Mouse (Mus musculus) heart, adult 2 months (tissue): ENCODE data around the gene Tmem268. TPM values are rescaled to one million over a fixed set of nuclear protein-coding genes. Genes with fewer than 3 reads are reported as not detected.

Source experiments
- DNase-seq, 2 experiments: peaks; one replicate each; pipeline ENCODE4 v3.0.0; 2021
- H3K27ac ChIP-seq: fragments of 200-600 bp; 2 replicates; pipeline ENCODE4 v1.8.1; 2022
- H3K27me3 ChIP-seq: fragments of 200-500 bp; 2 replicates; pipeline ENCODE4 v1.6.1; 2012; ENCODE audit warnings: mild to moderate bottlenecking, low read length, inconsistent platforms, mixed read lengths; ENCODE audit not compliant: control insufficient read depth, insufficient read depth
- H3K36me3 ChIP-seq: fragments of 200-500 bp; 2 replicates; pipeline ENCODE4 v1.6.1; 2012; ENCODE audit warnings: low read length, inconsistent platforms; ENCODE audit not compliant: control insufficient read depth, insufficient read depth
- H3K4me1 ChIP-seq: fragments of 200-500 bp; 2 replicates; pipeline ENCODE4 v1.6.1; 2011; ENCODE audit warnings: low read length; ENCODE audit not compliant: control insufficient read depth, insufficient read depth
- H3K4me3 ChIP-seq: fragments of 200-600 bp; 2 replicates; pipeline ENCODE4 v1.8.1; 2022
- H3K79me2 ChIP-seq: fragments of 200-500 bp; replicated peaks from 2 replicates; pipeline ENCODE4 v1.6.1; 2012; ENCODE audit warnings: mild to moderate bottlenecking, inconsistent platforms, low read length, moderate library complexity, mixed read lengths; ENCODE audit not compliant: control insufficient read depth, insufficient read depth
- H3K9ac ChIP-seq: fragments of 200-500 bp; 2 replicates; pipeline ENCODE4 v1.6.1; 2012; ENCODE audit warnings: low read depth, mild to moderate bottlenecking, control low read depth, inconsistent platforms, low read length, mixed read lengths
- CTCF ChIP-seq: fragments of 200-600 bp; IDR thresholded peaks from 2 replicates; pipeline ENCODE4 v1.8.1; 2022; ENCODE audit warnings: antibody characterized with exemption, mild to moderate bottlenecking, moderate library complexity
- EP300 ChIP-seq: fragments of 200-500 bp; IDR thresholded peaks from 2 replicates; pipeline ENCODE4 v1.6.1; 2011; ENCODE audit warnings: low read depth, low read length, control low read depth; ENCODE audit not compliant: insufficient read depth
- POLR2A ChIP-seq: fragments of 200-500 bp; IDR thresholded peaks from 2 replicates; pipeline ENCODE4 v1.6.1; 2011; ENCODE audit warnings: mild to moderate bottlenecking, low read depth, low read length, control low read depth; ENCODE audit not compliant: insufficient read depth
- WGBS: fragments of 180-500 bp; shearing (Covaris S2); methylation state at CpG from one replicate; pipeline ENCODE4 v1.1.7; 2018; 5-methylcytosine and 5-hydroxymethylcytosine counted together
- intact Hi-C: fragments of 180-260 bp; cut with DNase I; formaldehyde crosslinking; loops from one replicate; pipeline ENCODE4 v1.15.1; 2025
- polyA plus RNA-seq: library from polyadenylated mRNA; depleted of rRNA; stranded (reverse); fragments of >200 nt; gene quantifications from 2 replicates; pipeline ENCODE4 v1.2.3, GENCODE M21; 2012
- total RNA-seq, 2 experiments: library from RNA; stranded (reverse); gene quantifications; 2 replicates each; pipeline ENCODE4 v1.2.3; 2021

Tmem268 gene
- total and polyA plus RNA-seq, 3 experiments, result 8.3 to 11.0 (median 10.9) TPM

DNA sequence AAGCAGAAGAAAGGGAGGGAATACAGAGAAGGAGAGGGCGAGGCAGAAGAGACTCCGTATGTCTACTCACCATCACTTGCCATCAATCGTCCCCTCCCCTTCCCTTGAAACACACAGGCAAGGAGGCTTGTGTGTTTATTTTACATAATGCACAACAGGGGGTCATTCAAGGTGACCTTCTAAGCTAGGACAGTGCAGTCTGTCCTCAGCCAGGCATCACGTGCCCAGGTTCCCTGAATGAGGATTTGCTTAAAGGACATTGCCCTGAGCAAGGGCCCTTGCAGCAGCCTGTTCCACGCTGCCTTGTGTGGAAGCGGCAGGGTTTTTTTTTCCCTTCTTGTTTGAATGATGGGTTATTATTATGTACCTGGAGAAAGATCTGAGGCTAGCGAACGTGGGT lies 33.1 kb upstream of the Tmem268 start:
- 82% methylated on average over 8 of the region's 8 CpGs for WGBS
- Histone ChIP-seq H3K36me3 (no peaks in the 10 kb centered on the region), H3K4me3 (no peak overlapping the region), H3K27me3 (no peaks in the 10 kb centered on the region), H3K27ac (no peak overlapping the region), H3K79me2 (no peaks in the 10 kb centered on the region), H3K4me1 (no peaks in the 10 kb centered on the region), H3K9ac (no peak overlapping the region)
- intact Hi-C loops, result no loop called here
- DNase-seq, result no peak
- TF ChIP-seq CTCF, result no peak
- no peak for TF ChIP-seq EP300
- TF ChIP-seq POLR2A, result no peak

GRCm38 (mm10) chr4:63528946-63529345 lies 29.6 kb upstream of the Tmem268 start:
- H3K9ac ChIP-seq, result no peak overlapping the region
- no peaks in the 10 kb centered on the region for H3K27me3 ChIP-seq
- no peaks in the 10 kb centered on the region for H3K36me3 ChIP-seq
- intact Hi-C loops, result no loop called here
- 55% methylated on average over 6 of the region's 6 CpGs for WGBS
- TF ChIP-seq CTCF, result no peak
- no peak for TF ChIP-seq EP300
- no peak for TF ChIP-seq POLR2A
- no peak for DNase-seq
- H3K4me1 ChIP-seq, result no peaks in the 10 kb centered on the region
- H3K79me2 ChIP-seq, result no peaks in the 10 kb centered on the region
- no peak overlapping the region for H3K4me3 ChIP-seq
- no peak overlapping the region for H3K27ac ChIP-seq

DNA sequence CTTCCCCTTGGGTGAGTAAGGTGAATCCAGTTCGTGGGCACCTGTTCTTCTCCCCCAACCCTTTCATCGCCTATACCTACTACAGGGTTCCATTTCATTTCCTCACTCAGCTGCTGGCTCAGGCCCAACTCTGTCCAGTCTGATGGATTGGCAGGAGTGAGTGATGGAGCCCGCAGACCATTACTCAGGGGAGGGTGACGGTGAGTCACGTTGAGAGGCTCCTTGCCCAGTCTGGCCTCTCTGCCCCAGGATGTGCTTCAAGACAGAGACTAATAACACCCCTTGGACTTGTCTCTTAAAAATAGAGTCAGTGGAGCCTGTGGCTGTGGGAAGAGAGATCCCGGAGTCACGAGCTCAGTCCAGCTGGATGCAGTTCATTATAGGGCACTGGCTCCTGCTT lies 28.2 kb upstream of the Tmem268 start:
- H3K27me3 ChIP-seq, result no peaks in the 10 kb centered on the region
- H3K4me3 ChIP-seq, result no peak overlapping the region
- DNase-seq, result no peak
- 75% methylated on average over 7 of the region's 7 CpGs for WGBS
- no peaks in the 10 kb centered on the region for H3K79me2 ChIP-seq
- TF ChIP-seq CTCF (no peak), POLR2A (no peak), EP300 (no peak)
- no peak overlapping the region for H3K27ac ChIP-seq
- intact Hi-C loops, result no loop called here
- no peaks in the 10 kb centered on the region for H3K36me3 ChIP-seq
- H3K4me1 ChIP-seq, result no peaks in the 10 kb centered on the region
- H3K9ac ChIP-seq, result no peak overlapping the region

GRCm38 (mm10) chr4:63537602-63538001 lies 21.0 kb upstream of the Tmem268 start:
- no peaks in the 10 kb centered on the region for H3K79me2 ChIP-seq
- H3K36me3 ChIP-seq, result peaks cover 2% of the 10 kb centered on the region; the same call in 1 of the 2 replicates
- 90% methylated on average over 4 of the region's 4 CpGs for WGBS
- H3K4me3 ChIP-seq, result no peak overlapping the region
- no peak overlapping the region for H3K27ac ChIP-seq
- H3K9ac ChIP-seq, result no peak overlapping the region
- peaks cover 2% of the 10 kb centered on the region; the same call in 1 of the 2 replicates for H3K4me1 ChIP-seq
- H3K27me3 ChIP-seq, result no peaks in the 10 kb centered on the region
- TF ChIP-seq EP300 (no peak), POLR2A (no peak), CTCF (no peak)
- intact Hi-C loops, result no loop called here
- no peak for DNase-seq

DNA sequence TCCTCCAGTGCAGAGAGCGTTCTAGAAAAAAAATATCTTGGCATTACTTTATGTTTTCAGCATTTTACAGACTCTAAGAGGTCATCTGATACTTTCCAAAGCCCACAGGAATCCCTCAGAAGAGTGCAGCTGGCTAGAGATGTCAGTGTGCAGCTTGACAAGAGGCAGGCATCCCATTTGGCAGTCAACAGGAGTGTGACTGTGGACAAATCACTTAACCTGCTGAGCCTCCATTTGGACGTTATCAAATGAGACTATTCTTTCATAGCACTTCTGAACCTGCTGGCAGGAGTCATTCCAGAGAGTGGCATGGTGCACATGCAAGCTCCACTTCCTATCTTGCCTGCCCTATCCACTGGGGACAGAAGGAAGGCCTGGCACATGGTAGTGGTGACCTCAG lies 16.4 kb upstream of the Tmem268 start:
- WGBS, result 22% methylated on average over 2 of the region's 2 CpGs
- DNase-seq, result peak; percentile 59 to 79
- Histone ChIP-seq H3K79me2 (no peaks in the 10 kb centered on the region; the same call in 1 of the 2 replicates), H3K36me3 (peaks cover 13% of the 10 kb centered on the region), H3K4me1 (peaks cover 10% of the 10 kb centered on the region), H3K4me3 (no peak overlapping the region), H3K27me3 (no peaks in the 10 kb centered on the region), H3K27ac (peak overlapping the region; percentile 77), H3K9ac (no peak overlapping the region)
- TF ChIP-seq CTCF (no peak), EP300 (peak; percentile 93)
- intact Hi-C loops, result loop anchor here (5.0 kb wide), 2 partner anchors 45 to 125 kb away; partner anchors contain the start of gene Whrn

GRCm38 (mm10) chr4:63543746-63544493 lies 14.7 kb upstream of the Tmem268 start:
- DNase-seq, result peak in 1 of 2 experiments; percentile 48
- Histone ChIP-seq H3K36me3 (peaks cover 16% of the 10 kb centered on the region), H3K79me2 (no peaks in the 10 kb centered on the region; the same call in 1 of the 2 replicates), H3K27ac (peak overlapping the region; percentile 83), H3K27me3 (no peaks in the 10 kb centered on the region), H3K4me3 (peak overlapping the region; percentile 34; the same call in 1 of the 2 replicates), H3K9ac (peak overlapping the region; percentile 28), H3K4me1 (peaks cover 10% of the 10 kb centered on the region)
- 61% methylated on average over 10 of the region's 10 CpGs for WGBS
- 0 out of 2 replicates have a peak, but pooled peaks have one; percentile 4 for TF ChIP-seq EP300
- peak; percentile 29; the same call in 1 of the 2 replicates for TF ChIP-seq CTCF
- no peak for TF ChIP-seq POLR2A
- intact Hi-C loops, result loop anchor here (5.0 kb wide), 2 partner anchors 47 to 127 kb away; partner anchors contain the start of gene Whrn
